Mouse (Mus musculus): Measurements from ENCODE around the gene Tmem198b. TPM values are rescaled to one million over a fixed set of nuclear protein-coding genes. Genes with fewer than 3 reads are reported as not detected.

The Tmem198b gene
- polyA plus RNA-seq, 1 experiment, result 41.0 TPM

DNA sequence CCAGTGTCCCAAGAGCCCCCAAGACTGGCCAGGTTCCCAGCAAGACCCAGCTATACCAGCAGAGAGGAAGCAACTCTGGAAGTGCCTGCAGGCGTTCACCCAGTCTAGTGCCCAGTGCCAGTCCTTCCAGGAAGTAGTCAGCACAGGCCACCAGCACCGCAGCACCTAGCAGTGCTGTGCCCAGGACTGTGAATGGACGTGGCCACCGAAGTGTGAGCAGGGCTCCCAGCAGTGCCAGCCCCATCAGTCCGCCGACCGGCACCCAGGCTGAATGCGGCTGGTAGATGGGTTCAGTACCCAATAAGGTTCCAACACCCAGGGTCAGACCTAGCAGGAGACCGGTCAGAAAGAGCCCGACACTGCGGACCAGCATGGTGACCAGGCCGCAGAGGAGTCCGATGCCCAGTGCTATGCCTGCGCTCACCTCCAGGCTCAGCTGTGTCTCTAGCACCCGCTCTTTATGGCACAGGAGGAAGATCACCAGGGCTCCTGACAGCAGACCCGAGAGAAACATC, 2.1 kb downstream of the Tmem198b start:
- DNase-seq (ENCODE audit: low spot score), result no peak

DNA sequence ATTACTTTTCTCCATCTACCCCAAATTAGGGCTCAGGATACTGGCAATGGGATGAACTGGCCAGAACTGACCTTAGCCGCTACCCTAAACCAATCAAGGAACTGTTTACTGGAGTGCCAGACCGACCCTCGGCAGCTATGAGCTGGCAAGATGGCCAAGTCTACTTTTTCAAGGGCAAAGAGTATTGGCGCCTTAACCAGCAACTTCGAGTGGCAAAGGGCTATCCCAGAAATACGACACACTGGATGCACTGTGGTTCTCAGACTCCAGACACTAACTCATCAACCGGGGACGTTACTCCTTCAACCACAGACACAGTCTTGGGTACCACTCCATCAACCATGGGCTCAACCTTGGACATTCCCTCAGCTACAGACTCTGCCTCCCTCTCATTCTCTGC, 5.5 kb downstream of the Tmem198b start:
- DNase-seq (ENCODE audit: low spot score), result no peak

DNA sequence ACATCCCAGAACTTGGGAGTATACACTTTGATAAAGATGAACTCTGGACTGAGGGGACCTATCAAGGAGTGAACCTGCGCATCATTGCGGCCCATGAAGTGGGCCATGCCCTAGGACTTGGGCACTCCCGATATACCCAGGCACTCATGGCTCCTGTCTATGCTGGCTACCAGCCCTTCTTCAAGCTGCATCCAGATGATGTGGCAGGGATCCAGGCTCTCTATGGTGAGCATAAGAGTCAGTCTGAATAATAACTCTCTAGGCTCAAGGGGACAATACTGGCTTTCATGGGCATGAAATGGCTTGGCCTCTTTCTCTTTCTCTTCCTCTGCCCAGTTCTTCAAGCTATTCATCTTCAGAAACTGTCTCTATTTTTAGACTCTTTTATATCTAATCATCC, 8.6 kb downstream of the Tmem198b start:
- no peak for DNase-seq (ENCODE audit: low spot score)

DNA sequence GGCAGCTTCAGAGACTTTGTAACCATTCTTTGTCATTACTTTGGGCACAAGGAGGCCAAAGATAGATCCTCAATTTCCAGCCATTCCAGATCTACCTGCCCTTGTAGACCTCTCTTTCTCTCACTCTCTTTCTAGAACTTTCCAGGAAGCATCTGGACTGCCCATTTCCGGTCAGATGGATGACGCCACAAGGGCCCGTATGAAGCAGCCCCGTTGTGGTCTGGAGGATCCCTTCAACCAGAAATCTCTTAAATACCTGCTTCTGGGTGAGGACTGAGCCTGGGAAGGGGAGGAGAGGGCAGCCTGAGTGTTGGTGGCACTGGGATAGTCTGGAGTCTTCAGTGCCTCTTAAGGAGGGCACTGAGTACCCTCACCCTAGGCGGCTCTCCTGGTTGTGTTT, 9.8 kb downstream of the Tmem198b start:
- no peak for DNase-seq (ENCODE audit: low spot score)

DNA sequence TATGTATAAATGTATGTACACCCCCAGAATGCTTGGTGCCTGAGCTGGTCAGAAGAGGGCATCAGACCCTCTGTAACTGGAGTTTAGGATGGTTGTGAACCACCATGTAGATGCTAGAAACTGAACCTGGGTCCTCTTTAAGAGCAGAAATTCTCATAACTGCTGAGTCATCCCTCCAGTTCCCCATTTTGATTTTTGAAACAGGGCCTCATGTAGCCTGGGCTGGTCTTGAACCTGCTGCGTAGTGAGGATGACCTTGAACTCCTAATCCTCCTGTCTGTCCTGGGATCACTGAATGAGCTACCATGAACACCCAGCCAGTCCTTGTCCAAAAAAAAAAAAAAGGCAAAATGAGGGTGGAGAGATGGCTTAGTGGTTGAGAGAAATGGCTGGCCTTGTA, 10.9 kb downstream of the Tmem198b start:
- DNase-seq (ENCODE audit: low spot score), result no peak

DNA sequence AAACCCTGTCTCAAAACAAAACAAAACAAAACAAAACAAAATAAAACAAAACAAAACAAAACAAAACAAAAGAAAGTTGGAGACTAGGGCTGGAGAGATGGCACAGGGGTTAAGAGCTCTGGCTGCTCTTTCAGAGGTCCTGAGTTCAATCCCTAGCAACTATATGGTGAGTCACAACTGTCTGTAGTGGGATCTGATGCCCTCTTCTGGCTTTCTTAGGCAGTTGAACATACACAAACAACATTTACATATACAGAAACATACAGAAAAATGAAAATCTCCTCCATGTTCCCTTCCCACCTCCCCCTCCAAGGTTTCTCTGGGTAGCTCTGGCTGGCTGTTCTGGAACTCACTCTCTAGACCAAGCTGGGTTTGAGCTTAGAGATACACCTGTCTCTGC, 12.1 kb downstream of the Tmem198b start:
- no peak for DNase-seq (ENCODE audit: low spot score)

DNA sequence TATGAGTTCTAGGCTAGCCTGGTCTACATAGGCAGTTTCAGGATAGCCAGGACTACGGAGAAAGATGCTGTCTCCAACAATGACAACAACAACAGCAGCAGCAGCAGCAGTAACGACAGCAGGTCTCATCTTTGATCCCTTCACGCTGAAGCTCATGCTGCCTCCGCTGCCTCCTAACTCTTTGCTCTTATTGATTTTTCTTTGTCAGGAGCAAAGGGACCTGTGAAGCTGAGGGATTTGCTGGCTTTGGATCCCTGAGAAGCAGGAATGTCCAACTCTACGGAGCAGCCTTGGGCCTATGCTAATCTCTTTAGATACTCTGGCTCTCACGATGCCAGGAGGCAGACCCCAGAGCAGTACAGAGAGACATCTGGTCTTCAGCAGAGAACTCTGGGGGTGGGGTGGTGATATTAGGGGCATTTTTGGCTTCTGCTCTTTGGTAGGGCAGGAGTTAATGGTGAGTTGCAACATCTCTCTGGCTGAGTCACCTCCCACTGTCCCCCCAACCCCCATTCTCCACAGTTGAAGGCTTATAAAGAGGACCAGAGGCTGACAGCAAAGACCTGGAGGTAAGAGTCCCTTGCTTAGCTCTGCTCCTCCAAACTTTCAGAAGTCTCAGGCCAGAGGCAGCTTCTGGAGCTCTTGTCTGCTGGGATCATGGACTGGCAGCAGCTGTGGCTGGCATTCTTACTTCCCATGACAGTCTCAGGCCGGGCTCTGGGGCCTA, 13.6 kb downstream of the Tmem198b start, which contains the start of gene Mmp19:
Mmp19 (plus strand) TSS at position 513 of the 727 bp plus-strand sequence.
- DNase-seq (ENCODE audit: low spot score), result no peak

DNA sequence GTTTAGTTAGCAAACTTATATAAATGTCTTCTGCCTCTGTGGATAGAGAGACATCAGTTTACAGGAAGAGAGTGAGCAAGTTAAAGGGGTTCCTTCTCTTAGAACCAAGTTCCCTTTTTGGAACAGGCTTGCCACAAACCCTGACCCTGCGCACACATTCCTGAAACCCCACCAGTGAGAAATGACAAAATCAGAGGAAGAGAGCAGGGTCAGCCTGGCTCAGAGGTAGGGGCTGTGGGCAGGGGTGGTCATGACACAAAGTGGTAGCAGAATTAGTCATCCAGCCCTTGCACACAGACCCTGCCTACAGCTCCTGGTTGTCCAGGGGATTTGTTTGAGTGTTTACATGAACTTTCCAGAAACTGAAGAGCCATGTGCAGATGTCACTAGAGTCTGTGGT, 24.0 kb downstream of the Tmem198b start:
- no peak for DNase-seq (ENCODE audit: low spot score)

DNA sequence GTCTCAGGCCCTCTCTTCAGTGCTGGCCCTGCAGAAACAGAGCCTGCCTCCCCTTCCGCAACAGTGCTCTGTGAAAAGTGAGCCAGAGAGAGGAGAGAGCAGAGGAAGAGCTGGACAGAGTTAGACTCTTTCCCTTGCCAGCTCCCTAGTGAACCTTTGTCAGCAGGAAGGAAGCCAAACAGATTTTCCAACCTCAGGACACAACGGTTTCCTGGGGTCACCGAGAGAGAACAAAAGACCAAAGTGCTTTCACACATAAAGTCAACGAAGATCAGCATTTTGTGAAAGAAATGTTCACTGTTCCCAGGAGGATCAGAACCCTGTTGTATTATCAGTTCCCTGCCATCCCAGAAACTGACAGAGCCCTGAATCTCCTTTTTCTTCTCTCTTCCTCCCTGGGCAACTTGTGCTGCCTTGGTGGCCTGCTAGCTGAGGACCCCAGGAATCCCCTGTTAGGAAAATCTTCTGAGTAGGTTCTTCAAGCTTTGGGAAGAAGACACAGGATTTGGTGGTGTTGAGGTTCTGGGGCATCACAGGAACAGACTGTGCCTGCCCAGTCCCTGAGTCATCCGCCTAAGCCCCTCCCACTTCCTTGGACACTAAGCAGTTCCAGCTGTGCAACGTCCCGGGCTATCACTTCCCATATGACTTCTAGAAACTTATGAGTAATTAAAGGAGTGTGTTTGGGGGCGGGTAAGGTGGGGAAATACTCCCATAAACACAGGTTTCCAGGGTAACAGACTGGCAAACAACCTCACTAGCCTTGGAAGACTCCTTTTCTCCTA, 25.0 kb downstream of the Tmem198b start:
- no peak for DNase-seq (ENCODE audit: low spot score)

DNA sequence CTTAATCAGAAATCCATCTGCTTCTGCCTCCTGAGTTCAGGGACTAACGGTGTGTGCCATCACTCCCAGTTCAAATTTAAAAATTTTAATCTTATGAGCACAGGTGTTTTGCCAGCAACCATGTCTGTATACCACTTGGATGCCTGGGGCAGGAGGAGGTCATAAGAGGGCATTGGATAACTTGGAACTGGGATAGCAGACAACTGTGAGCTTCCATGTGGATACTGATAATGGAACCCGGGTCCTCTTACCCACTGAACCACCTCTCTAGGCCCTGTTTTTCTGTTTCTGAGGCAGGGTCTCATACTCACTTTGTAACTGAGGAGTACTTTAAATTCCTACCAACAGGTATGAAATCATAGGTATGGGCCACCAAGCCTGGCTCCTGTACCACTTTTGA, 25.7 kb downstream of the Tmem198b start:
- no peak for DNase-seq (ENCODE audit: low spot score)

DNA sequence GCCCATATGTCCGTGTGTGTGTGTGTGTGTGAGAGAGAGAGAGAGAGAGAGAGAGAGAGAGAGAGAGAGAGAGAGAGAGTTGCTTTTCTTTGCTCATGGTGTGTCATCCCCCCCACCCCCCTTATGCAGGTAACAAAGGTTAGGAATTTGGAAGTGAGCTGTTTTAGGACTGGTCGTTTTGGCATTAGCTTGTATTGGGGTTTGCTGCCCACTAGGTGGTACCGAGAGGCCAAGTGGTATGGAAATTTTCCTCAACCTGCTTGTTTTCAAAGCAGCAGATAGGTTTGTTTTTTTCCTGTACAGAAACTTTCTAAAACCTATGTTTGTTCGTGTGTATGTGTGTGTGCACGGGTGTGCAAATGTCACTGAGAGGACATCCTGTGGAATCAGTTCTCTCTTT, 30.5 kb downstream of the Tmem198b start:
- DNase-seq (ENCODE audit: low spot score), result no peak

DNA sequence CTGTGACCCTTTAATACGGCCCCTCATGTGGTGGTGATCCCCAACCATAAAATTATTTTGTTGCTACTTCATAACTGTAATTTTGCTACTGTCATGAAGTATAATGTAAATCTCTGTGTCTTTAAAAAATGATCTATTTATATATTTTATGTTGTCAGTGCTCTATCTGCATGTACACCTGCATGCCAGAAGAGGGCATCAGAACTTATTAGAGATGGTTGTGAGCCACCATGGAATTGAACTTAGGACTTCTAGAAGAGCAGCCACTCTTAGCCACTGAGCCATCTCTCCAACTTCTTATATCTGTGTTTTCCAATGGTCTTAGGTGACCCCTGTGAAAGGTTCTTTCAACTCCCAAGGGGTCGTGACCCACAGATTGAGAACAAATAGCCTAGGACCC, 31.3 kb downstream of the Tmem198b start:
- DNase-seq (ENCODE audit: low spot score), result no peak

Other genes with a start within 250 kb of the Tmem198b start
- gene Pa2g4, start 238.4 kb downstream of the Tmem198b start, polyA plus RNA-seq (2012; rRNA removed), result 74.1 and 75.9 TPM in 2 replicates
- gene Erbb3, start 214.7 kb downstream of the Tmem198b start, polyA plus RNA-seq (2012; rRNA removed), result 25.1 and 27.0 TPM in 2 replicates
- 1,064 and 1,154 TPM in 2 replicates for gene Rps26, start 177.6 kb downstream of the Tmem198b start, polyA plus RNA-seq (2012; rRNA removed)
- gene Ikzf4, start 158.4 kb downstream of the Tmem198b start, polyA plus RNA-seq (2012; rRNA removed), result 1.4 and 2.3 TPM in 2 replicates
- 19.2 and 21.0 TPM in 2 replicates for gene Suox, start 130.3 kb downstream of the Tmem198b start, polyA plus RNA-seq (2012; rRNA removed)
- 101 and 107 TPM in 2 replicates for gene Rab5b, start 108.1 kb downstream of the Tmem198b start, polyA plus RNA-seq (2012; rRNA removed)
- gene Pmel, start 100.2 kb downstream of the Tmem198b start, polyA plus RNA-seq (2012; rRNA removed), result 0.72 and 0.95 TPM in 2 replicates
- gene Cdk2, start 99.3 kb downstream of the Tmem198b start, polyA plus RNA-seq (2012; rRNA removed), result 23.6 and 32.4 TPM in 2 replicates
- 65.5 and 71.0 TPM in 2 replicates for gene Dgka, start 59.5 kb downstream of the Tmem198b start, polyA plus RNA-seq (2012; rRNA removed)
- 32.9 and 36.9 TPM in 2 replicates for gene Pym1, start 56.5 kb downstream of the Tmem198b start, polyA plus RNA-seq (2012; rRNA removed)
- 19.8 and 22.1 TPM in 2 replicates for gene Mmp19, start 13.5 kb downstream of the Tmem198b start, polyA plus RNA-seq (2012; rRNA removed)
- gene Dnajc14, start 308 bp downstream of the Tmem198b start, polyA plus RNA-seq (2012; rRNA removed), result 19.0 and 31.0 TPM in 2 replicates
- gene Sarnp, start 13.0 kb upstream of the Tmem198b start, polyA plus RNA-seq (2012; rRNA removed), result 78.5 and 79.8 TPM in 2 replicates
- gene Ormdl2, start 17.3 kb upstream of the Tmem198b start, polyA plus RNA-seq (2012; rRNA removed), result 50.2 and 65.7 TPM in 2 replicates
- gene Gdf11, start 87.3 kb upstream of the Tmem198b start, polyA plus RNA-seq (2012; rRNA removed), result 1.7 and 2.3 TPM in 2 replicates
- gene Cd63, start 96.6 kb upstream of the Tmem198b start, polyA plus RNA-seq (2012; rRNA removed), result 337 and 381 TPM in 2 replicates
- 24.2 and 35.0 TPM in 2 replicates for gene Rdh5, start 118.5 kb upstream of the Tmem198b start, polyA plus RNA-seq (2012; rRNA removed)
- 286 and 328 TPM in 2 replicates for gene Bloc1s1, start 119.7 kb upstream of the Tmem198b start, polyA plus RNA-seq (2012; rRNA removed)
- 44.5 TPM in 2 replicates for gene Itga7, start 129.4 kb upstream of the Tmem198b start, polyA plus RNA-seq (2012; rRNA removed)
- 0.65 and 1.1 TPM in 2 replicates for gene Mettl7b, start 156.6 kb upstream of the Tmem198b start, polyA plus RNA-seq (2012; rRNA removed)
- gene Olfr9, start 185.1 kb upstream of the Tmem198b start, polyA plus RNA-seq (2012; rRNA removed), result not detected in 2 replicates
- not detected in 2 replicates for gene Olfr763, start 206.4 kb upstream of the Tmem198b start, polyA plus RNA-seq (2012; rRNA removed)
- not detected in 2 replicates for gene Olfr764-ps1, start 235.5 kb upstream of the Tmem198b start, polyA plus RNA-seq (2012; rRNA removed)
- gene Olfr765, start 245.6 kb upstream of the Tmem198b start, polyA plus RNA-seq (2012; rRNA removed), result not detected in 2 replicates

All from urinary bladder, adult 2 months (tissue).